Mouse (Mus musculus) kidney, postnatal 36 days (tissue): ENCODE results near the gene Rassf1.

Experiments
- DNase-seq, 2 experiments: peaks; one replicate each; pipeline ENCODE4 v3.0.0; 2021 to 2022; ENCODE audit warnings: mixed read lengths in 2 of 2

Gene Rassf1

DNA sequence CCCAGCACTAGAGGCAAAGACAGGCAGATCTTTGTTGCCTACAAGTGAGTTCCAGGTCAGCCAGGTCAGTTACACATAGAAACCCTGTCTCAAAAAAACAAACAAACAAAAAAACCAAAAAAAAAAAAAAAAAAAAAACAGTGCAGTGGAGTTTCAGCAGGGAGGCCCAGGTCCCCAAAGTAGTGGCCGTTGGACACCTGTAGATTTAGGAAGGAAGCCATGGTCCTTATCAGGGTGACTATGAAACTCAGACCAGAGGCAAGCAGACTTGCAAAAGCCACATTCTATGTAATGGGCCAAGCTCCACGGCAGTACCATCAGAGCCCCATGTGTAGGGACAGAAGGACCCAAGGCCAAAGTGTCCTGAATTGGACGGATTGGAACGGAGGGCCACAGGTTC lies 30.2 kb downstream of the Rassf1 start:
- no peak for DNase-seq

DNA sequence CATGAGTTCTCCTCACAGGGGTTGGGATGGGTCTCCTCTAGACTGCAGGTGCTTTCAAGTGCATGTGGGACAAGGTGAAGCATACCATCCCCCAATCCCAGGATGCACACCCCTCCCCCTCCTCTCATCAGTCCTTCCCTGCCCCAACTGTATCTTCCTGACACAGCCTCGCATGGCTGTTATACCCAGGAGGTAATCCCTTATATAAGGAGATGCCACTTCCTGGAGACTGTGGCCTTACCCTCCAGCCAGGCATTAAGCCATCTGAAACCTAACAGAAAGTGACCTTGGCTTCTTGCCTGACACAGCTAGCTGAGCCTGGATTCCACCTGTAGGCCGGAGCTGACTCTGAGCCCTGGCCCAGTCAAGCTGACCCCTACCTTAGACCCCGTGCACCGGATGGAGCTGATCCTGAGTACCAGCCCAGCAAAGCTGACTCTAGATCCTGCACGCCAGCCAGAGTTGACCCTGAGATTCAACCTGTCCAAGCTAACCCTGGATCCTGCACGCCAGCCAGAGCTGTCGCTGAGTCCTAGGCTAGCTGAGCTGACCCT lies 31.2 kb downstream of the Rassf1 start:
- peak in 1 of 2 experiments; percentile 51 for DNase-seq

DNA sequence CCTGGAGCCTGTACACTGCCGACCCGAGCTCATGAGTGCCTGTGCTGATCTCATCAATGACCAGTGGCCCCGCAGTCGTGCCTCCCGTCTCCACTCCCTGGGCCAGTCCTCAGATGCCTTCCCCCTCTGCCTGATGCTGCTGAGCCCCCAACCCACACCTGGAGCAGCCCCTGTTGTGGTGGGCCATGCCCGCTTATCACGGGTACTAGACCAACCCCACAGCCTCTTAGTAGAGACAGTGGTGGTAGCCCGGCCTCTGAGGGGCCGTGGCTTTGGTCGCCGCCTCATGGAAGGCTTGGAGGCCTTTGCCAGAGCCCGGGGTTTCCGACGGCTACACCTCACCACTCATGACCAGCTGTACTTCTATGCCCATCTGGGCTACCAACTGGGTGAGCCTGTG lies 31.8 kb downstream of the Rassf1 start:
- no peak for DNase-seq

DNA sequence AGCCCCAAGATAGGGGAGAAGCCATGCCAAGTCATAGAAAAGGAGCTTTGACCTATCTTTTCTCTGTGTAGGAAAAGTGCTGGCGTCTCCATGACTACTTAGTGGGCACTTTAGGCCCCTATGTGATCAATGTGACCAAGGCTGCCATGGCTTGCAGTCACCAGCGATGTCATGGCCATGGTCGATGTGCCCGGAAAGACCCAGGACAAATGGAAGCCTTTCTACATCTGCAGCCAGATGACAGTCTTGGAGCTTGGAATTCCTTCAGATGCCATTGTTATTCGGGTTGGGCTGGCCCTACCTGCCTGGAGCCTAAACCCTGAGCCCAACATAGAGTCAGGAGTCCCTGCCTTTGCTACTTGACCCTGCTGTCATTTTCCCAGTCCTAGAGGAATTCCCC lies 35.1 kb downstream of the Rassf1 start:
- DNase-seq, result no peak

DNA sequence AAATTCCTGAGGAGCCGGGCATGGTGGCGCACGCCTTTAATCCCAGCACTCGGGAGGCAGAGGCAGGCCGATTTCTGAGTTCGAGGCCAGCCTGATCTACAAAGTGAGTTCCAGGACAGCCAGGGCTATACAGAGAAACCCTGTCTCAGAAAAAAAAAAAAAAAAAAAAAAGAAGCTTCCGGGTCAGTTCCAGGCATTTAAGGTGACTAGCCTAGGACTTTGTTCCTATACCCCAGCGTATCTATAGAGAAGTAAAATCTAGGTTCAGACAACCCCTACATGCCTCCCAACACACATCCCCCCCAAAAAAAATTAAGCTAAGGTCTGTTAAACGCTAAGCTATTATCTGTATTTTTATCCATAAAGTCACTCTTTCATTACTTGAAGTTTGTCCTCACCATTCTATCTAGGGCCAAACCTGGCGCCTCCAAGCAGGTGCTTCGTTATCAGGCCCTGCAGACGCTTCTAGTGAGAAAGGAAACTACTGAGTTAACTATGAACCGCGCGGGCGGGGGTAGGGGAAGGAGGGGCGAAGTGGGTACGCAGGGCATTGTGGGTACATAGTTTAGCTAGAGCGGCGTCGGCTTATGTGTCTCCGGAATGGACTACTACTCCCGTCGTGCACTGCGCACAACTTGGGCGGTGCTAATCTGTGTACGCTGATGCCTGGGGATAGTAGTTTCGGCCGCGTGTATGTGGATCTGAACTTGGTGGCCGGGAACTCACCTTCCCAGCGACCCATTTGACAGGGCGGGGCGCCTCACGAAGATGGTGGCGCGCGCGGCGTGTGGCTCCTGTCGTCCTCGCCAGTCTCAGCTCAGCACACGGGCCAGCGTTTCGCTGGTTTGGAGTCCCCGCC lies 35.8 kb downstream of the Rassf1 start, which contains the start of gene Ifrd2:
Gene Ifrd2 (plus strand): TSS at position 669 of the 859 bp plus-strand sequence.
- peak; percentile 98 to 100 for DNase-seq

DNA sequence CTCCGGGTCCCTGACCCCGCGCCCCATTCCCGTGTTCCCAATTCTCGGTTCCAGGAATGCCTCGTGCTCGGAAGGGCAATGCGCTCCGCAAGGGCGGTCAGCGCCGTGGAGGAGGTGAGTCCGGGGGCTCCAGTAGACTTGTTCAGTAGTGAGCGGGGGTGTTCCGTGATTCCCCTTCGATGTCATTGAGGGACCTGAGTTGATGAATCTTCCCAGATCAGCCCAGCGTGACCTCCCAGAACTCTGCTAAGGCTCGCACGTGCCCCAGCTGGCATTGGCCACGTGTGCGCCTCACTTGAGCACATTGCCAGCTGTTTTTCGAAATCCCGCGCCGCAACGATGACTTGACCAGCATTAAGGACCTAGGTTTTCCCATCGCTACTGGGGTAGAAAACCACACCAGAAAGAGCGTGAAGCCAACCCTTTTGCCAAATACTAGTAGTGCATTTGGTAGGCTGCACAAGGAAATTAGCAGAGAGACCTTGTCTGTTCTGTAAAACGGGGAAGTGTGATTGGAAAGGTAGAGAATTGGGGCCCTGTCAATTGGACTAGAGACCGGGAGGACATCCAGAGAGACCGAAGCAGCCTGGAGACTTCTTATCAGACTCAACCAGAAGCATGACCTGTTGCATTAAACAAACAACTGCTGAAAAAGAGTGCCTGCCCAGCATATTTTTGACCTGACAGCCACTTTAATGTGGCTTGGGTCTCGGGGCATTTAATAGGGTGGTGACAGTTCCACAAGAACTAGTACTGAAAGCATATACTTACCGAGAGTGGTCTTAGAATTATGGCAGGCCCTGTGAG lies 36.7 kb downstream of the Rassf1 start:
- DNase-seq, result peak in 1 of 2 experiments; percentile 79

DNA sequence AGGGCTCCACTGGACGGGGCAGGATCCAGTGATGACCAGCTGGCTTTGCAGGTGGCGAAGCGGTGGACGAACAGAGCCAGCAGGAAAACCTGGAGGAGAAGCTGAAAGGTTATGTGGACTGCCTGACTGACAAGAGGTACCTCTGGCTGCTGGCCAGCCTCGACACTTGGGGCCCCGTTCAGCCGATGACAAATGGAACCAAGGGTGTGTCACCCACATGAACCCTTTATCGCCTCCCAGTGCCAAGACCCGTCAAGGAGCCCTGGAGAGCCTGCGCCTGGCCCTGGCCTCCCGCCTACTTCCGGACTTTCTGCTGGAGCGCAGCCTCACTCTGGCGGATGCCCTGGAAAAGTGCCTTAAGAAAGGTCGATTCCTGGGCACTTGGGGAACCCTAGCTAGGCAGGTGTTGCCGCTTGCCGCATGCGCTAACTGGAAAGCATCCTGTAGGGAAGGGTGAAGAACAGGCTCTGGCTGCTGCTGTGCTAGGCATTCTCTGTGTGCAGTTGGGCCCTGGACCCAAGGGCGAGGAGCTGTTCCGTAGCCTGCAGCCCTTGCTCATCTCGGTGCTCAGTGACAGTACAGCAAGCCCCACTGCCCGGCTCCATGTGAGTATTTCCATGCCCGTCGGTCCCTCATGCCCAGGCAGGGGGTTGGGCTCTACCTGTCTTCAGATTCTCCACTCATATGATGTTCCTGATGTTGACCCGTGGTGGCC lies 38.9 kb downstream of the Rassf1 start:
- DNase-seq, result peak; percentile 83 to 84

DNA sequence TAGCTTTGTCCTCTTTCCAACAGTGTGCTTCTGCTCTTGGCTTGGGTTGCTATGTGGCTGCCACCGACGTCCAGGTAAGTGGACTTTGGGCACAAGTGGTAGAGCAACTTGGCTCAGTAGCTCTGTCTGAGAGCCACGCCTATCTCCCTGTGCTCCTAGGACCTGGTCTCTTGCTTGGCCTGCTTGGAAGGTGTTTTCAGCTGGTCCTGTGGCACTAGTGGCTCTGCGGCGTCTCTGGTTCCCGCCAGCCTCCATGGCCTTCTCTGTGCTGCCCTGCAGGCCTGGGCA lies 39.4 kb downstream of the Rassf1 start:
- peak in 1 of 2 experiments; percentile 87 for DNase-seq

DNA sequence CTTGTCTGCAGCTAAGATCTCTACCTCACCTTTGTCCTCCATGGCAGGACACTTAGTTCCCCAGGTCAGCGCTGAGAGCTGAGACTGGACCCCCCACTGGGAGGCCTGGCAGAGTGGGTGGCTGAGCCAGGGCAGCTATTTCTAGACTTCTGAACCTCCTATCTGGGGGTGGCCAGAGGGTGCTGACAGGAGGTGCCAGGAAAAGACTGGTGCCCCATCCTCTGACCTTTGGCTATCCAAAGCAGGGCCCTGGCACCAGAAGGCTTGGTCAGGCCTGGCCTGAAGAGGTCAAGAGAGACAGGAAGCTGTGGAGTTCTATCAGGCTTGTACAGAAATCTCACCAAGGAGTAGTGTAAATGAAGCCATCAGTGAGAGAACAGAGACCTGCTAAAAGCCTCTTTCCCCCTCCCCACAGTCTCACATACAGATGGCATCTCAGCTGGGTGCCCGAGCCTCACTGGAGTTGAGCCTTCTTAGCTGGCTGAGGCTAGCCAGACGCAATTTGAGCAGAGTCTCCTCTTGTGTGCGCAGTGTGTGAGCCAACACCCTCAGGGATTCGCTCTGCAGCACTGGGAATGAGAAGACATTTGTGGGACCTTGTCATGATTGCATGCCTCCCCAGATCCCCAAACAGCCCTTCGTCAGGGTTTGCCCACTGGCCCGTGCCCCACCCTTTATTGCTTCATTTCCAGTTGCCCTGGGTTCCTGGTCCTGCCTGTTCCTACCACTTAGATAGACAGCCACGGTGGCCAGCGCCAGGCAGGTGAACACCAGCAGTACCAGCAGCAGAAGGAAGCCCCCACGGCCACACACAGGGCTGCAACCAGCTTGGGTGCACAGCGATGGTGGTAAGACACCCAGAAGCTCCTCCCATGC lies 42.0 kb downstream of the Rassf1 start:
- DNase-seq, result peak; percentile 86 to 91

DNA sequence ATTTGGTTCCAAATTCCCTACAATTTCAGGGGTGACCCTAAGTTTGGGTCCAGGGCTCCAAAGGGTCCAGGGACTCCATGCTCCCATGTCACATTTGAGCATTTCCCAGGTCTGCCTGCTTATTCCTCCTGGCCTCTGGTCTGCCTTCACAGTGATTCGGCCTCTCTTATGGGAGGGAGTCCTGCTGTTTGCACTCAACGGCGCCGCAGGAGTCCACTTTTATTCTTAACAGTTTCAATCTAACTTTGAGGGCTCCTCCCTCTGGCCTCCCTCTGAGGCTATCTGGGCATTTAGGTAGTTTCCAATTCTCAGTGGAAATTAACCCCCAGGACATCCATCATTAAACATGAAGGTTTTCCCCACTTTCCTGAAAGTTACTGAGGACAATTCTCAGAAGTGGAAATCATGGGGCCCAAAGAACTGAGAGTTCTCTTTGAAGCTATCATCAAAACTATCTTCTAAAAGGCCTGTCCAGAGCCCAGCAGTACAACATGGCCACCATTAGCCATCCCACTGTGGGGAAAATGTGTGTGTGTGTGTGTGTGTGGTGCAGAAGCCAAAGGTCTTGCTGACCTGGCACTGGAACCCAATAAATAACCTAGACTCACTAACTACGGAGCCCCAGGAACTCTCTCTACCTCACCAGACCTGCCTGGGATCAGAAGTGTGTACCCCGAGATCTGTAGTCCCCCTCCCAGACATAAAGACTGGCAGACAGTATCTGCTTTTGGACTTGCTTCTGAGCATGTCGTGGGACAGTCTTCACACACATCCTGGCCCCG lies 43.1 kb downstream of the Rassf1 start:
- DNase-seq, result peak in 1 of 2 experiments; percentile 59

DNA sequence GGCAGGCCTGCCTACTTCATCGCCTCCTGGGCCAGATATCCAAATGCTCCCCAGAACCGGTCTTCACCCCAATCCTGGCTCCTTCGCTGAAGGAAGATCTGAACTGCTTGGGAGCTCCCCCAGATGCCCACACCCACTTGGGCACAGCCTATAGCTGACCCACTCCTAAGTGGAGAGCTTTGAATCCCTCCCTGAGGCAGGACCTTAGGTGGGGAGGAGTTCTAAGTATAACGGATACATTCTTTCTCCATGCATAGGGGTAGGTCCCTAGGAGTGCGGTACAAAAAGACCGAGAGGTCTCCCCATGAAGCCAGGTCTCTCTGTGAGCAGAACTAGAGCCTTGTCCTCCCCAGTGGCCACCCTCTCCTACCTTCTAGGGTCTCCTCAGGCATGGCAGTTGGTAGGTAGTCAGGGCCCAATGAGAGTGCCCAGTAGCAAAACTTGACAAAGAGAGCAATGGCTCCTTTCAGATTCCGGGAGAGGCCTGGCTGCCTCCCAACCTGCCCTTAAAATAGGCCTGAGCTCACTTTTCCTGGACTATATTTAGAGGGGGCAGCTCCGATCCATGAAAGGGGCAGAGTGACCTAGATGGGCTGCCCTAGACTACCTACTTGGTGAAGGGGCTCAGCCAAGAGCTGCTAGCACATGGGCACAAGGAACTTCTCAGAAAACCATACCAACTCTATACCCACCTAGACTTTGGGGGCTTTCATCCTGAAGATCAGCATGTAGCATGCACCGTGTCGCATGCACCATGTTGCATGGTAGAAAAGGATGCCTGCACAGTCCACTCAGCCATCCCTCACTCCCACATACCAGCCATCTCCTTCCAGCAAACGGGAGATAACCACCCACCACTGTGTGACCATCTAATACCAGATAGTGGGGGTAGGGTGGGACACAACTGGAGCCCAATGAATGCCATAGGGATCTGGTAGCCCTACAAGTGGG lies 45.5 kb downstream of the Rassf1 start:
- DNase-seq, result peak in 1 of 2 experiments; percentile 65

DNA sequence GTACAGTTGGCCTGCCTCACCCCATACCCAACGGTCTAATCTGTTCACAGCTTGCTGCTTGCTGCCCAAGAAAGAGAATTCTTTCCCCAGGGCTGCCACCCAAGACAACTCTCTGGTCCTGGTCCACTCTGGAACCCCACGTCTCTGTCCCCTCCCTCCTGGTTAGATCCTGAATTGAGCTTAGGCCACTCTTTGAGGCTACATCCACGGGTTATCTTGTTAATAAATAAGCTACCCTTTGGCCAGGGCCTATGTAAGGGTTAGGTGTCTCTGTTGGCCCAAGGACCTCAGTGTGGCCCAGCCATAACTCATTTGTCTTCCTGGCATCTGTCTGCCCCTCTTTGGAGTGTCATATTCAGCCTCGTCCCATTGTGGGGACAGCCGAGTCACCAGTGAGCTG lies 47.0 kb downstream of the Rassf1 start:
- peak in 1 of 2 experiments; percentile 79 for DNase-seq

DNA sequence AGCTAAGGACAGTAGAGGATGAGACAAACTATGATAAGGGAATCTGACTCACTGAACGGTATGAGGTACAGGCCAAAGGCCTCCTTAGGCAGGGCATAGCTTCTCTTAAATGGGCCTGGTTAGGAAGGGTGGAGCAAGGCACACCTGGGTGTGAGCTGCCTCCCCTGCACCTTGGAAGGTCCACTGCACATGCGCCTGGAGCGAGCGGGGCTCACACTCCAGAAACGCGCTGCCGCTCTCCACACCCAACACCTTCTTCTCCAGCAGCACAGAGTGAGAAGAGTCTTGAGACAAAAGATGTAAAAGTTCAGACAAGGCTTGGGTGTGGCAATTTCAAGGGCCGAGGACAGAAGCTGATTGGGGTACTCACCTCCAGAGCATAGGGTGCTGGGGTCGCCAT lies 48.1 kb downstream of the Rassf1 start:
- peak in 1 of 2 experiments; percentile 60 for DNase-seq

DNA sequence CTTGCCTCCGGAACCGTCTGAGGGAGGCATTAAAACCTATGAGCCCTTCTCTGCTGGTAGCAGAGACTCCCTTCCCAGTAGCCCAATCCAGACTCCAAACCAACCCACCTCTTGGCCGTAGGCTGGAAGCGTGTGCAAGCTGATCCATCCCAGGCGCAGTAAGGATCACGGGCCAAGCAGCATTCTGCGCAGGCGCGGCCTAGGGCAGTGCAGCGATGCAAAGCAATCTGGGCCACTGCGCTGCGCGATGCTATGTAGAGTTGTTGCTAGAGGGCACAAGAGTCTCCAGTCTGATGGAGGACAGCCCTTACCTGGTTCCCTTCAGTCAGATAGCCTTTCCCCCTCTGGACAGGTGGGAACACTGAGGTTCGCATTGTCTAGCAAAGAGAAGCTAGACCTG lies 48.5 kb downstream of the Rassf1 start:
- DNase-seq, result peak in 1 of 2 experiments; percentile 69

DNA sequence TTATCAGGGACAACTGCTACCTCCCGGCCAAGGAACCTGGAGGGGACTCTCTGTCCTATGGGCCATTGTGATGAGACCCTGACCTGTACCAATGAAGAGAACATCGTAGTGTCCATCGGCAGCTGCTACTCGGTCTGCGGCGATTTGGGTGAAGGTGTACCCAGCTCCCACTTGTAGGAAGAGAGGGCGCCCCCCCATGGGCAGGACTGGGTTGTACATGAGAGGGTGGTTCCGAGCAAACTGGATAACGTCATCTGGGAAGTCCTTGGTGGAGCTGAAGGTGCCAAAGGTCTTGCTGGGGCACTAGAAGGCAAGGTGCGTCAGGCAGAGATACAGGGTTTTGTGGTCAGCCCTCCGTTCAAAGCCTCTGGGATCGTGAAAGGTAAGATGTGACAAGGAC lies 49.4 kb downstream of the Rassf1 start:
- peak in 1 of 2 experiments; percentile 80 for DNase-seq

DNA sequence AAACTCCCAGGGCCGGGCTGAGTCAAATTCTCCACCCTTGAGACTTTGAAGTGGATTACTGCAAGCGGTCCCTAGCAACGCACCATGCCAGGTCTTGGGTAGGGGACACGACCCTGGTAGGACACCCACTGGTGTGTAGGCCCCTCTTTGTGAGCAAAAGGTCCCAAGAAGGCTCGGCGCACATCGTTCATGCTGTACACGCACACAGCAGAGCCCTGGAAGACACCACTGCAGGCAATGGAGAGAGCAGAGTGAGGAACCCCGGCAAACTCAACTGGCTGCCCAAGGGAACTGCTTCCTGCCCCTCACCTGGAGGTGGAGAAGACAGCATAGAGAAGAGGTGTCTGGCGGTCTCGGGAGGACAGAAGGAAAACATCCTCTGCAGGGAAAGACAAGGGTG lies 49.9 kb downstream of the Rassf1 start:
- DNase-seq, result no peak

DNA sequence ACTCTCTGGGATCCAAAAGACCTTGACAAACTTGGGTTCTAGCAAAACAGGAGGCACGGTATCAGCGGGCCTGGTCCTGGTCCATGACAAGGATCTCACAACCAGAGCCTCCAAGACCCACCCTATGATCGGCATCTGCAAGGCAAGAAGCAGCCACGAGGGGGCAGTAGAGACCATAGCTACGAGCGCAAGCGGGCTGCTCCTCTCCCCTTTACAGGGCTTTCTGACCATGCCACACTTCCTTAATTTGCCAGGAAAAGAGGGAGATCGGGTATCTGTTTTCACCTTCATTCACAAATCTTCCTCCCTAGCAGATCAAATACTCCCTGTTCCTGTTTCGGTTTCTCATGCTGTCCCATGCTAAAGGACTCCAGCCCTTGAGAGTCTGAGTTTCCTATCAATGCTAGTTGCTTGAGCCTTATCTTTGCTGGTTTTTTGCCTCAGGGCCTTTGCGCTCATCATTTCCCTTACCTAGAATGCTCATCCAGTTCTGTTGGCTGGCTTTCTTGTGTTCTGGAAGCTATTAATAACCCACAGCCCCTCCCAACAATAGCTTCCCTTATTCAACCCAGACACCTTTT lies 50.8 kb downstream of the Rassf1 start:
- peak; percentile 91 to 97 for DNase-seq

DNA sequence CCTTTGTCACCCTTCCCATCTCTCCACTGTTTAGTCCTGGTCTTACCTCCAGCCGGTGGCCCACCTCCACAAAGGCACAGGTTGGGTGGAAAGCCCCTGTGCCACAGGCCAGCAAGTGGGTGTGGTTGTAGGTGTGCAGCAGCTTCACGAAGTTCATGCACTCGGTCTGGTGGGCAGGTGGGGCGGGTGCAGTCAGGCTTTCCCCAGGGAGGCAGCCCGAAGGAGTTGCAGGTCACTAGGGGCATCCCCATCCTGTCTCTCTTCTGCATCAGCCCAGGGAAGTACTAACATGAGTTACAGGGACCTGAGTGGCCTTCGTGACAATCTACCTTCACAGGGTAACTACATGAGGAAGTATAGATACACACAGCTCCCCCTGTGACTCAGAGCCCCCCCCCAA lies 51.9 kb downstream of the Rassf1 start:
- DNase-seq, result no peak

DNA sequence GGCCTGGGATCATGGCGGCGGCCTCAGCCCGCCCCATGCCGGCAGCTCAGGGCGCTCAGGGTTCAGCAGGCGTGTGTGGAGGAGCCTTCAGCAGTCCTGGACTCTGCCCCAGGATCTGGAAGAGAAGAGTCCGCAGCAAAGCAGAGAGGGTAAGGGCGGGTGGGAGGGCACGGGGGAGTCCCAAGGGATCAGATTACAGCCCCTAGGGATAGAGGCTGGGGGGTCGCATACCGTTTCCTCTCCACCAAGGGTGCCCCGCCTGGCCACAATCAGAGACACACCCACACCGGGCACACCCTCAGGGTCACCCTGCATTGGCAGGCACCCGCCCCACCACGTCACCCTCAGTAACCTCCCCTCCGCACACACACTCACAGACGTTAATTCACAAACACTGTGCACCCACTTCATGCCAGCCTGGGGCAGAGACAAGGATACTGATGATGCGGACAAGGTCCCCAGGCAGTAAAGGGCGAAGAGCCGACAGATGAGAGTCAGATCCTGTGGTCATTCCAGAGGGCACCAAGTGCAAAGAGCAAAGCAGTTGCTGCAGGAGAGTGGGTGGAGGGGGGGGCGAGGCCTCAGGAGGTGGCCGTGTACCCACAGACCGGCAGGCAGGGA lies 53.8 kb downstream of the Rassf1 start:
- peak; percentile 72 to 76 for DNase-seq
